Comparison of ENCODE assay signal across 8 mouse cellular contexts in genomic region chr8:86624915-86625314, GRCm38 (mm10). TPM values are rescaled to one million over a fixed set of nuclear protein-coding genes. Genes with fewer than 3 reads are reported as not detected.
A peak's percentile ranks its signal among the peaks of the same experiment; 100 is the strongest.
DNase-seq lines count a peak whose midpoint lies in the region; ATAC-seq and TF ChIP-seq lines count a peak whose summit lies in the region.

No protein-coding gene starts in this region.

- TF ChIP-seq EP300 in heart, adult 2 months (IDR thresholded peaks at IDR 0.05; ENCODE audit: insufficient read depth, low read depth, low read length) = no peak
- no peak for TF ChIP-seq EP300 in heart, postnatal 0 days (IDR thresholded peaks at IDR 0.05; ENCODE audit: low read depth)

- peak in 1 of 2 experiments; percentile 25 for DNase-seq in heart, adult 2 months
- no peak for DNase-seq in heart, adult 8-10 months (ENCODE audit: low spot score)
- peak; percentile 6 for DNase-seq in R1 (ENCODE audit: low read depth, low spot score)
- no peak for DNase-seq in heart, postnatal 0 days (ENCODE audit: low spot score)
- DNase-seq in limb, embryonic 14.5 days (ENCODE audit: low spot score) = no peak
- no peak for DNase-seq in right cerebral cortex, postnatal 25 days
- DNase-seq in testis, postnatal 14 days (ENCODE audit: low spot score) = no peak

- peaks cover 25% of the 10 kb centered on the region for H3K36me3 ChIP-seq in heart, adult 2 months (ENCODE audit: control insufficient read depth, insufficient read depth, low read length)
- H3K36me3 ChIP-seq in heart, postnatal 0 days (replicated peaks; ENCODE audit: control insufficient read depth, insufficient read depth, low read length) = no peaks in the 10 kb centered on the region
- no peaks in the 10 kb centered on the region for H3K36me3 ChIP-seq in limb, embryonic 14.5 days (ENCODE audit: control insufficient read depth, insufficient read depth, low read length)
- H3K36me3 ChIP-seq in stomach, embryonic 14.5 days (ENCODE audit: control insufficient read depth, insufficient read depth, low read length) = no peaks in the 10 kb centered on the region

- H3K27me3 ChIP-seq in heart, adult 2 months (ENCODE audit: control insufficient read depth, insufficient read depth, low read length) = no peaks in the 10 kb centered on the region
- H3K27me3 ChIP-seq in heart, postnatal 0 days (ENCODE audit: control insufficient read depth, insufficient read depth, low read length) = no peaks in the 10 kb centered on the region
- no peaks in the 10 kb centered on the region for H3K27me3 ChIP-seq in limb, embryonic 14.5 days (ENCODE audit: control insufficient read depth, insufficient read depth, low read length)
- no peaks in the 10 kb centered on the region for H3K27me3 ChIP-seq in stomach, embryonic 14.5 days (ENCODE audit: control insufficient read depth, insufficient read depth, low read length)

- peaks cover 3% of the 10 kb centered on the region for H3K4me1 ChIP-seq in heart, adult 2 months (ENCODE audit: control insufficient read depth, insufficient read depth, low read length)
- peaks cover 14% of the 10 kb centered on the region for H3K4me1 ChIP-seq in heart, postnatal 0 days (ENCODE audit: control insufficient read depth, insufficient read depth)
- peaks cover 8% of the 10 kb centered on the region for H3K4me1 ChIP-seq in limb, embryonic 14.5 days (ENCODE audit: control insufficient read depth, insufficient read depth, low read length)
- peaks cover 9% of the 10 kb centered on the region for H3K4me1 ChIP-seq in stomach, embryonic 14.5 days (ENCODE audit: control insufficient read depth, insufficient read depth, low read length)

- intact Hi-C loops in heart, adult 2 months (cut with DNase I) = loop anchor here (5.0 kb wide), 3 partner anchors 92 to 257 kb away; no protein-coding TSS in a partner anchor

- H3K27ac ChIP-seq in heart, adult 2 months = peak overlapping the region; percentile 94
- H3K27ac ChIP-seq in heart, postnatal 0 days (ENCODE audit: low read depth) = no peak overlapping the region
- H3K27ac ChIP-seq in limb, embryonic 14.5 days (replicated peaks; ENCODE audit: low read depth, low read length) = no peak overlapping the region
- H3K27ac ChIP-seq in stomach, embryonic 14.5 days (ENCODE audit: low read length) = no peak overlapping the region

- H3K9me3 ChIP-seq in heart, postnatal 0 days (replicated peaks; ENCODE audit: control insufficient read depth, low read length) = no peaks in the 10 kb centered on the region
- no peaks in the 10 kb centered on the region for H3K9me3 ChIP-seq in limb, embryonic 14.5 days (ENCODE audit: control insufficient read depth, low read length)
- no peaks in the 10 kb centered on the region for H3K9me3 ChIP-seq in stomach, embryonic 14.5 days (ENCODE audit: control insufficient read depth, low read depth, low read length)

- H3K4me3 ChIP-seq in heart, adult 2 months = peak overlapping the region; percentile 66
- H3K4me3 ChIP-seq in heart, postnatal 0 days (ENCODE audit: low read depth, low read length) = peak overlapping the region; percentile 93
- H3K4me3 ChIP-seq in limb, embryonic 14.5 days (replicated peaks; ENCODE audit: low read length) = peak overlapping the region; percentile 89
- peak overlapping the region; percentile 82 for H3K4me3 ChIP-seq in stomach, embryonic 14.5 days (ENCODE audit: low read depth, low read length)

- TF ChIP-seq POLR2A in heart, adult 2 months (IDR thresholded peaks at IDR 0.05; ENCODE audit: insufficient read depth, low read depth, low read length) = no peak
- TF ChIP-seq POLR2A in limb, embryonic 14.5 days (IDR thresholded peaks at IDR 0.05; ENCODE audit: borderline replicate concordance, extremely low read depth, insufficient read depth, insufficient read length) = no peak

- peak overlapping the region; percentile 97 for H3K4me2 ChIP-seq in heart, postnatal 0 days (ENCODE audit: low read depth, low read length)
- H3K4me2 ChIP-seq in limb, embryonic 14.5 days (replicated peaks; ENCODE audit: low read depth, low read length, severe bottlenecking) = peak overlapping the region; percentile 80
- peak overlapping the region; percentile 72 for H3K4me2 ChIP-seq in stomach, embryonic 14.5 days (replicated peaks; ENCODE audit: low read depth, low read length)

- ATAC-seq in heart, postnatal 0 days (ENCODE audit: insufficient read depth, low read depth) = no peak
- ATAC-seq in limb, embryonic 14.5 days (ENCODE audit: low FRiP score, low read depth) = no peak
- no peak for ATAC-seq in stomach, embryonic 14.5 days (ENCODE audit: insufficient number of reproducible peaks, insufficient read depth, low FRiP score, low read depth)

- peaks cover 2% of the 10 kb centered on the region; the same call in 1 of the 2 replicates for H3K79me2 ChIP-seq in heart, adult 2 months (replicated peaks; ENCODE audit: control insufficient read depth, insufficient read depth, low read length)

- 10% methylated on average over 7 of the region's 7 CpGs for WGBS in heart, adult 2 months
- WGBS in heart, postnatal 0 days = 19% methylated on average over 7 of the region's 7 CpGs
- WGBS in limb, embryonic 14.5 days = 49% methylated on average over 7 of the region's 7 CpGs
- WGBS in stomach, embryonic 14.5 days = 39% methylated on average over 7 of the region's 7 CpGs

- peak overlapping the region; percentile 63 for H3K9ac ChIP-seq in heart, adult 2 months (ENCODE audit: low read depth, low read length)
- peak overlapping the region; percentile 88 for H3K9ac ChIP-seq in heart, postnatal 0 days (replicated peaks; ENCODE audit: low read depth, low read length)
- H3K9ac ChIP-seq in limb, embryonic 14.5 days (ENCODE audit: low read depth, low read length, severe bottlenecking) = peak overlapping the region; percentile 69
- H3K9ac ChIP-seq in stomach, embryonic 14.5 days (replicated peaks; ENCODE audit: low read depth, low read length) = 0 out of 2 replicates have a peak overlapping the region, but pooled peaks have one; percentile 57

- no peak for TF ChIP-seq CTCF in heart, adult 2 months (IDR thresholded peaks at IDR 0.05)
- TF ChIP-seq CTCF in heart, postnatal 0 days (IDR thresholded peaks at IDR 0.05; ENCODE audit: low read depth) = no peak

RNA-seq across cellular contexts. Expression of gene Lonp2, which starts 1.1 kb away (rescaled TPM):
- total RNA-seq in heart, adult 2 months (2021) = 10 to 100 TPM; 69.9 to 81.5 TPM
- 53.4 and 55.3 TPM in 2 replicates for polyA plus RNA-seq in heart, adult 2 months (2012; rRNA removed)
- total RNA-seq in heart, adult 8-10 months (2022) = 10 to 100 TPM; 79.6 to 86.6 (median 83.4) TPM
- total RNA-seq in heart, postnatal 0 days (2014; rRNA removed; ENCODE audit: low replicate concordance) = 49.9 and 63.0 TPM in 2 replicates
- polyA plus RNA-seq in heart, postnatal 0 days (2015; fragmentation: Nextera tagmentation; extraction: Ambion mirVana) = 60.1 and 60.4 TPM in 2 replicates
- 27.6 and 31.8 TPM in 2 replicates for polyA plus RNA-seq in limb, embryonic 14.5 days (2012; rRNA removed)
- polyA plus RNA-seq in limb, embryonic 14.5 days (2014; fragmentation: Nextera tagmentation; extraction: Ambion mirVana) = 53.4 and 54.1 TPM in 2 replicates
- 45.4 and 50.8 TPM in 2 replicates for polyA plus RNA-seq in stomach, embryonic 14.5 days (2014; fragmentation: Nextera tagmentation; extraction: Ambion mirVana)

RNA-seq across cellular contexts. Expression of gene Abcc12, which starts 44.4 kb away (rescaled TPM):
- total RNA-seq in heart, adult 2 months (2021) = not detected
- polyA plus RNA-seq in heart, adult 2 months (2012; rRNA removed) = 0.10 TPM in 1 of 2 replicates, not detected in the other
- total RNA-seq in heart, adult 8-10 months (2022) = not detected
- not detected in 2 replicates for total RNA-seq in heart, postnatal 0 days (2014; rRNA removed; ENCODE audit: low replicate concordance)
- polyA plus RNA-seq in heart, postnatal 0 days (2015; fragmentation: Nextera tagmentation; extraction: Ambion mirVana) = not detected in 2 replicates
- 0.73 and 0.78 TPM in 2 replicates for polyA plus RNA-seq in limb, embryonic 14.5 days (2012; rRNA removed)
- 0.12 and 0.32 TPM in 2 replicates for polyA plus RNA-seq in limb, embryonic 14.5 days (2014; fragmentation: Nextera tagmentation; extraction: Ambion mirVana)
- 0.22 TPM in 2 replicates for polyA plus RNA-seq in stomach, embryonic 14.5 days (2014; fragmentation: Nextera tagmentation; extraction: Ambion mirVana)
